Mouse (Mus musculus) liver, embryonic 11.5 days (tissue): ENCODE results near the gene Dusp5. TPM values are rescaled to one million over a fixed set of nuclear protein-coding genes. Genes with fewer than 3 reads are reported as not detected.
A peak's percentile ranks its signal among the peaks of the same experiment; 100 is the strongest.

ENCODE experiments used
- ATAC-seq: fragments of 200-750 bp; cut with Nextera tagmentation; replicated peaks from 2 replicates; pipeline ENCODE4 v1.8.0; 2017; ENCODE audit warnings: moderate number of reproducible peaks, mild to moderate bottlenecking, moderate TSS enrichment, moderate library complexity; ENCODE audit not compliant: low FRiP score
- DNase-seq: peaks from one replicate; pipeline ENCODE4 v3.0.0-alpha.2; 2017; ENCODE audit warnings: low spot score
- H3K27ac ChIP-seq: fragments of 300-500 bp; sonication (generic); 2 replicates; pipeline ENCODE4 v1.5.1; 2014; ENCODE audit warnings: mild to moderate bottlenecking, low read depth, low read length, control low read depth
- H3K27me3 ChIP-seq: fragments of 300-500 bp; sonication (generic); replicated peaks from 2 replicates; pipeline ENCODE4 v1.6.1; 2014; ENCODE audit warnings: low read length, mixed read lengths; ENCODE audit not compliant: control insufficient read depth, insufficient read depth
- H3K36me3 ChIP-seq: fragments of 300-500 bp; sonication (generic); 2 replicates; pipeline ENCODE4 v1.6.1; 2014; ENCODE audit warnings: mild to moderate bottlenecking, low read length, moderate library complexity, mixed read lengths; ENCODE audit not compliant: control insufficient read depth, insufficient read depth
- H3K4me1 ChIP-seq: fragments of 300-500 bp; sonication (generic); replicated peaks from 2 replicates; pipeline ENCODE4 v1.6.1; 2014; ENCODE audit warnings: low read length, mixed read lengths; ENCODE audit not compliant: control insufficient read depth, insufficient read depth
- H3K4me2 ChIP-seq: fragments of 300-500 bp; sonication (generic); 2 replicates; pipeline ENCODE4 v1.6.1; 2014; ENCODE audit warnings: mild to moderate bottlenecking, control low read depth, moderate library complexity
- H3K4me3 ChIP-seq: fragments of 300-500 bp; sonication (generic); 2 replicates; pipeline ENCODE4 v1.5.1; 2014; ENCODE audit warnings: low read depth, low read length, control low read depth
- H3K9ac ChIP-seq: fragments of 300-500 bp; sonication (generic); 2 replicates; pipeline ENCODE4 v1.6.1; 2014; ENCODE audit warnings: low read depth, low read length, control low read depth
- H3K9me3 ChIP-seq: fragments of 300-500 bp; sonication (generic); 2 replicates; pipeline ENCODE4 v1.6.1; 2016; ENCODE audit warnings: low read length, inconsistent platforms, mixed read lengths; ENCODE audit not compliant: control insufficient read depth
- WGBS: fragments of 180-500 bp; shearing (Covaris S2); extraction: QIAGEN DNeasy Blood & Tissue Kit; methylation state at CpG from one replicate; pipeline ENCODE4 v1.1.7; 2014; 5-methylcytosine and 5-hydroxymethylcytosine counted together
- polyA plus RNA-seq: library from polyadenylated mRNA; unstranded; fragments of >200 nt; fragmentation: Nextera tagmentation; extraction: Ambion mirVana; gene quantifications from 2 replicates; pipeline ENCODE4 v1.2.1, GENCODE M21; 2014

The Dusp5 gene
- polyA plus RNA-seq, 1 experiment from 2014 or later: 6.7 TPM

DNA sequence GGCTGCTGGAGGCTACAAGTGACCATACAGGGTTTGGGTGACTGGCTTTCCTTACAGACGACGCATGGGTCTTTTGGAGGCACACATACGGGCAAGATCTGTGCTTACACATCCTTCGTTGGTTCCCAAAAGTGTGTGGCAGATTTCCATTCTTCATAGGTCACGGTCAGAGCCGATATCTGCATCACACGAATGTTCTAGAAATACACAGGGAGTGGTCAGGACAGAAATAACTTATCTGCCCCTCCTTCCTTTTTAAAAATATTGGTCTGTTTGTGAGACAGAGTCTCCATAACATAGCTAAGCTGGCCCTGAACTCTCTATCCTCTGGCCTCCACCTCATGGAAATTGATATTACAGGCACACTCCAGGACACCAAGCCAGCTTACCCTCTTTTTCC lies 24.7 kb upstream of the Dusp5 start:
- H3K27me3 ChIP-seq: no peaks in the 10 kb centered on the region
- no peaks in the 10 kb centered on the region for H3K36me3 ChIP-seq
- no peak overlapping the region for H3K4me3 ChIP-seq
- no peak overlapping the region for H3K27ac ChIP-seq
- no peak overlapping the region for H3K9ac ChIP-seq
- H3K4me1 ChIP-seq: peaks cover 17% of the 10 kb centered on the region
- 66% methylated on average over 7 of the region's 7 CpGs for WGBS
- ATAC-seq: no peak
- no peak overlapping the region for H3K4me2 ChIP-seq
- DNase-seq: no peak
- no peaks in the 10 kb centered on the region for H3K9me3 ChIP-seq

- WGBS: 57% methylated on average over 10 of the region's 10 CpGs
- Histone ChIP-seq H3K4me3 (no peak overlapping the region), H3K4me2 (no peak overlapping the region), H3K9me3 (no peaks in the 10 kb centered on the region), H3K4me1 (peaks cover 14% of the 10 kb centered on the region), H3K27me3 (no peaks in the 10 kb centered on the region), H3K9ac (no peak overlapping the region), H3K27ac (no peak overlapping the region), H3K36me3 (no peaks in the 10 kb centered on the region)
- ATAC-seq: no peak
- no peak for DNase-seq
Observed at GRCm38 (mm10) chr19:53505728-53506127, 23.2 kb upstream of the Dusp5 start.

GRCm38 (mm10) chr19:53507497-53507896 lies 21.4 kb upstream of the Dusp5 start:
- no peaks in the 10 kb centered on the region for H3K27me3 ChIP-seq
- DNase-seq (peak; percentile 46), ATAC-seq (peak; percentile 56; the same call in 1 of the 2 replicates)
- no peaks in the 10 kb centered on the region for H3K9me3 ChIP-seq
- H3K9ac ChIP-seq: no peak overlapping the region
- no peaks in the 10 kb centered on the region for H3K36me3 ChIP-seq
- H3K4me1 ChIP-seq: peaks cover 14% of the 10 kb centered on the region
- 28% methylated on average over 8 of the region's 8 CpGs for WGBS
- no peak overlapping the region for H3K27ac ChIP-seq
- H3K4me3 ChIP-seq: no peak overlapping the region
- H3K4me2 ChIP-seq: no peak overlapping the region

GRCm38 (mm10) chr19:53511244-53511934 lies 17.5 kb upstream of the Dusp5 start:
- Histone ChIP-seq H3K4me2 (no peak overlapping the region), H3K27ac (no peak overlapping the region), H3K27me3 (no peaks in the 10 kb centered on the region), H3K9me3 (no peaks in the 10 kb centered on the region), H3K36me3 (no peaks in the 10 kb centered on the region), H3K4me3 (no peak overlapping the region), H3K9ac (no peak overlapping the region), H3K4me1 (0 out of 2 replicates have a peak, but pooled peaks cover 8% of the 10 kb centered on the region)
- 60% methylated on average over 13 of the region's 13 CpGs for WGBS
- no peak for DNase-seq
- ATAC-seq: no peak

DNA sequence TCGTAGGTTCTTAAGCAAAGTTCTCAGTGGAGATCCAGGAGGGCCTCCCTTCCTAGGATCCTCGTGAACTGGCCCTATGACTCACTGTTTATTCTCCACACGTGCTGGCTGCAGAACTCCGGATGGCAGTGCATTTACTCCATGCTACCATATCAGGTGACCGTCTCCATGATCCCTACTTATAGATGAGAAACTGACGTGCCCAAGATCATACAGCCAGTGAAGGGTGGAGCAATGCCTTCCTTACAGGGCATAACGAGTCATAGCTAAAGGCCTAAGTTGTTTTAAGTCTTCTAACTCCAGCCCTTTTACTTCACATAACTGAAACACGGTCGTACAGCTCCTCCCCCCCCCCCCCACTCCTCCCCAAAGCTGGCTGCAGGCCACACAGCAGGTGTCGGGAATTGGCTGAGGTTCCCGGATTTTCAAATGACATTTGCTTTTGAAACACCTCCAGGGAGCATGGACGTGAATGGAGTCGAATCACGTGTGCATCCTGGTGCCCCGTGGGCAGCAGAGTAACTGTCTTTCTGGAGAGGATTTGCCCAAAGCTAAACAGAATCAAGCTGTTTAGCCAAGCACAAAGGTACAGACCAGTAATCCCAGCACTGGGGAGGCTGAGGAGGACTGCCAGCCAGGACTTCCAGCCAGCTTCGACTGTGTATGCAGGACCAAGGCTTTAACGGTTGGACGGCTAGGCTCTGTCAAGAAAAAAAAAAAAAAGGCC lies 11.4 kb upstream of the Dusp5 start:
- Histone ChIP-seq H3K9ac (no peak overlapping the region), H3K9me3 (no peaks in the 10 kb centered on the region), H3K36me3 (no peaks in the 10 kb centered on the region), H3K4me2 (no peak overlapping the region), H3K27ac (no peak overlapping the region), H3K27me3 (no peaks in the 10 kb centered on the region; the same call in 1 of the 2 replicates), H3K4me3 (no peak overlapping the region), H3K4me1 (peaks cover 25% of the 10 kb centered on the region)
- WGBS: 64% methylated on average over 18 of the region's 18 CpGs
- ATAC-seq (no peak), DNase-seq (no peak)

DNA sequence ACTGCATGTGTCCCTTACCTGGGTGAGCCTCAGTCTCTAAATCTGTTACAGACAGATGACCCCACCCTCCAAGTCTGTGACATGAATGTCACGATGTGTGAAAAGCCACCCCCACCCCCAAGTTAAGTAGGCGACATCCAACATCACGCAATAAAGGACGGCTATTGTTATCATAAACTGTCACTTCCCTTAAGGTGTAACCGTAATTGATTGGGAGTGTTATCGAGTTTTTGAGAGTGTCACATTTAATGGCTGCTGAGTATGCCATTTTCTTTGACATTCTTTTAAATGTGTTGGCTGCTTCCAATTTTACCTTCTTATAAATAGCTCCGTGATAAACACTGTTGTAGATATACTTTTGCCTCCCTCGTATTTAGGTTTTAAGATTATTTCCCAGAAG lies 9.4 kb upstream of the Dusp5 start:
- H3K27ac ChIP-seq: no peak overlapping the region
- 0 out of 2 replicates have a peak, but pooled peaks have one; percentile 42 for ATAC-seq
- no peak for DNase-seq
- H3K9me3 ChIP-seq: no peaks in the 10 kb centered on the region
- no peaks in the 10 kb centered on the region; the same call in 1 of the 2 replicates for H3K27me3 ChIP-seq
- peak overlapping the region; percentile 7; the same call in 1 of the 2 replicates for H3K4me2 ChIP-seq
- 36% methylated on average over 8 of the region's 8 CpGs for WGBS
- no peak overlapping the region for H3K9ac ChIP-seq
- H3K36me3 ChIP-seq: no peaks in the 10 kb centered on the region
- H3K4me1 ChIP-seq: peaks cover 24% of the 10 kb centered on the region
- H3K4me3 ChIP-seq: no peak overlapping the region

- peak; percentile 51 for ATAC-seq
- 56% methylated on average over 10 of the region's 10 CpGs for WGBS
- no peak overlapping the region for H3K9ac ChIP-seq
Observed at GRCm38 (mm10) chr19:53519981-53520380, 8.9 kb upstream of the Dusp5 start.

GRCm38 (mm10) chr19:53521137-53521795 lies 7.6 kb upstream of the Dusp5 start:
- H3K4me3 ChIP-seq: no peak overlapping the region
- no peak for DNase-seq
- no peak overlapping the region; the same call in 1 of the 2 replicates for H3K27ac ChIP-seq
- H3K4me2 ChIP-seq: peak overlapping the region; percentile 50
- ATAC-seq: peak; percentile 80
- no peaks in the 10 kb centered on the region for H3K36me3 ChIP-seq
- H3K27me3 ChIP-seq: no peaks in the 10 kb centered on the region; the same call in 1 of the 2 replicates
- WGBS: 23% methylated on average over 11 of the region's 11 CpGs
- peaks cover 22% of the 10 kb centered on the region for H3K4me1 ChIP-seq
- H3K9ac ChIP-seq: no peak overlapping the region; the same call in 1 of the 2 replicates
- no peaks in the 10 kb centered on the region for H3K9me3 ChIP-seq

More at GRCm38 (mm10) chr19:53519981-53520380, 8.9 kb upstream of the Dusp5 start:
- Histone ChIP-seq H3K4me3 (no peak overlapping the region), H3K27ac (0 out of 2 replicates have a peak overlapping the region, but pooled peaks have one; percentile 32), H3K4me1 (peaks cover 22% of the 10 kb centered on the region), H3K4me2 (peak overlapping the region; percentile 34; the same call in 1 of the 2 replicates), H3K9me3 (no peaks in the 10 kb centered on the region), H3K36me3 (no peaks in the 10 kb centered on the region), H3K27me3 (no peaks in the 10 kb centered on the region; the same call in 1 of the 2 replicates)
- no peak for DNase-seq
